Mouse (Mus musculus): ENCODE results near the gene Casp2. TPM values are rescaled to one million over a fixed set of nuclear protein-coding genes. Genes with fewer than 3 reads are reported as not detected.

Gene Casp2
- polyA plus RNA-seq, 1 experiment, result 24.9 TPM

DNA sequence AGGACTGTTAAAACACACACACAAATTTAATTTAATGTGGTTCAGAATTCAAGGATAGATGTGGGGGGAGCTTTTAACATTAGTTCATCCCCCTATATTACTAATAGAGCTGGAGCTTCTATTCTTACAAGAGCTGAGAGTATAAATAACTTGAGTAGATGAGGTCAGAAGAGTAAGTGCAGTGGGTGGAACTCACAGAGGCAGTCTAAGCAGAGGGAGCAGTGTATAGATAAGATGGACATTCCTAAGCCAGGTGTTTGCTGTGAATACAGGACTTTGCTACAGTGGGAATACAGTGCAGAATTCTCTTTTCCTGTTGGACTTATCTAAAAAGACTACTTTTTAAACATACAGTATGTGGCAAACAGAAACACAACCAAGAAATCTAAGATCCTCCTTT lies 6.0 kb downstream of the Casp2 start:
- TF ChIP-seq CTCF (IDR thresholded peaks at IDR 0.05; ENCODE audit: borderline replicate concordance, insufficient read depth, low read length) (no peak), POLR2A (IDR thresholded peaks at IDR 0.05; ENCODE audit: low read depth, low read length) (no peak)
- H3K4me1 ChIP-seq (ENCODE audit: control insufficient read depth, insufficient read depth, low read length), result no peaks in the 10 kb centered on the region
- H3K27ac ChIP-seq (ENCODE audit: insufficient read depth, low read length), result no peak overlapping the region
- no peak overlapping the region for H3K4me3 ChIP-seq (ENCODE audit: insufficient read depth, low read length)

DNA sequence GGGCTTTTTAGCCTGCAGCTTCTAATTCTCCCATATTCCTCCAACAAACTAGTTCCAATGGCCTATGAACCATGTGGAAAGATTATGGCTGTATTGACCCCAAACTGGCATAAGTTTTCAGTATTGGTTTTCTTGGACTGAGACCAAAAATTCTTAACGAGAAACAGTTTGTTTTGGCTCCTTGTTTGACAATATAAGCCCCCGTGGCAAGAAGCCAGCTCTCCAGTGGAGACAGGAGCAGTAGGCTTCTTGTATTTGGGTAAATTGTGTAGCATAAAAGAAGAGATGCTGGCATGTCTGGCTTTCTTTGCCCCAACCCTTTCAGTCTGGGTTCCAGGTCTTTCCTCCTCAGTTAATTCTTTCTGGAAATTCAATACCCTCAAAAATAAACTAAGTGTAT lies 11.4 kb downstream of the Casp2 start:
- TF ChIP-seq POLR2A (IDR thresholded peaks at IDR 0.05; ENCODE audit: low read depth, low read length) (no peak), CTCF (IDR thresholded peaks at IDR 0.05; ENCODE audit: borderline replicate concordance, insufficient read depth, low read length) (no peak)
- Histone ChIP-seq H3K4me1 (ENCODE audit: control insufficient read depth, insufficient read depth, low read length) (no peaks in the 10 kb centered on the region), H3K4me3 (ENCODE audit: insufficient read depth, low read length) (no peak overlapping the region), H3K27ac (ENCODE audit: insufficient read depth, low read length) (no peak overlapping the region)

DNA sequence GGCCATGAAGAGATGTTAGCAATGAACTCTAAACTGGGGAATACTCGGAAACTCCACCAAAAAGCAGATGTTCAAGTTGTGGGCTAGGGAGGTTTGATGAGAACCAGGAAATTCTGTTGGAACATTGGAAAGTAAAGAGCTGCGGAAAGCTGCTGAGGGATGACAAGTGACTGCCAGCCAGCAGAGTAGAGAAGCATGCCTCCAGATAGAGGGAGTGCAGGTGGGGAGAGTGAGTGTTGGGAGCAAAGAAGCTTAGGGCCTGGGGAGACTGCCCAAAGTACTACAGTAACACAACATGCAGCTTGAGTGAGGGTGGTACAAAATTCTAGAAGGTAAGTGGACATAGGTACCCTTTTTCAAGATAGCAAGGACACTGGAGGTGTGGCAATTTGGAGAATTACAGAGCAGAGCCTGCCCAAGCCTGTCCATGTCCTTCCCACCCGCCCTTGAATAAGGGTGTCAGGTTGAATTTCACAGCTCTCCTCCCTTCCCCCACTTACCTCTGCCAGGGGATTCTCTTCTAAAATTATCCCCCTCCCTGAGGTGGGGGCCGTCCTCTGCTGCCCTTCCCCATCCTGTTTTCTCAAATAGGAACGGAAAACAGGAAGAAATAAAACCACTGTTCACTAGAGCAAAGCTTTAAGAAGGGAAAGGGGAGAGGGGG lies 18.2 kb downstream of the Casp2 start:
- TF ChIP-seq POLR2A (IDR thresholded peaks at IDR 0.05; ENCODE audit: low read depth, low read length), result no peak
- TF ChIP-seq CTCF (IDR thresholded peaks at IDR 0.05; ENCODE audit: borderline replicate concordance, insufficient read depth, low read length), result no peak
- H3K27ac ChIP-seq (ENCODE audit: insufficient read depth, low read length), result no peak overlapping the region

DNA sequence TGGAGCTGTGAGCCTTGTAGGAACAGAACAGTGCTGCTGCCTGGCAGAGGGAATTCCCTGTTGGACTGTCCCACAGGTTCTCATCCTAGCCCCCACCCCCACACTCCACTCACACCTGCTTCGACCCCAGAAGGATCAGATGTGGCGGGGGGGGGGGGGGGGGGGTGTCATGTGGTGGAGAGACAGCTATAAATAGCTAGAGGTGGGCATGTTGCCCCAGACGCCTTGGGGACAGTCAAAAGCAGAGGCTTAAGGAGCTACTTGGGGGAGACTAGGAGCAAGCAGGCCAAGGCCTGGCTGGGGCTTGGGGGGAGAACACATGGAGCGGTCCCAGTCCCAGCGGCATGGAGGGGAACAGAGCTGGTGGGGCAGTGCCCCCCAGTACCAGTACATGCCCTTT lies 21.7 kb downstream of the Casp2 start, which contains the start of gene Clcn1:
TSS of gene Clcn1 (plus strand) at position 238 of the 400 bp plus-strand sequence.
- H3K4me3 ChIP-seq (ENCODE audit: insufficient read depth, low read length), result no peak within 1 kb of the TSS
- H3K4me1 ChIP-seq (ENCODE audit: control insufficient read depth, insufficient read depth, low read length), result no peaks in the 10 kb centered on the region
- no peak within 1 kb of the TSS for H3K27ac ChIP-seq (ENCODE audit: insufficient read depth, low read length)
- TF ChIP-seq CTCF (IDR thresholded peaks at IDR 0.05; ENCODE audit: borderline replicate concordance, insufficient read depth, low read length) (no peak), POLR2A (IDR thresholded peaks at IDR 0.05; ENCODE audit: low read depth, low read length) (no peak)

More for the DNA sequence above, 18.2 kb downstream of the Casp2 start:
- Histone ChIP-seq H3K4me1 (ENCODE audit: control insufficient read depth, insufficient read depth, low read length) (no peaks in the 10 kb centered on the region), H3K4me3 (ENCODE audit: insufficient read depth, low read length) (no peak overlapping the region)

DNA sequence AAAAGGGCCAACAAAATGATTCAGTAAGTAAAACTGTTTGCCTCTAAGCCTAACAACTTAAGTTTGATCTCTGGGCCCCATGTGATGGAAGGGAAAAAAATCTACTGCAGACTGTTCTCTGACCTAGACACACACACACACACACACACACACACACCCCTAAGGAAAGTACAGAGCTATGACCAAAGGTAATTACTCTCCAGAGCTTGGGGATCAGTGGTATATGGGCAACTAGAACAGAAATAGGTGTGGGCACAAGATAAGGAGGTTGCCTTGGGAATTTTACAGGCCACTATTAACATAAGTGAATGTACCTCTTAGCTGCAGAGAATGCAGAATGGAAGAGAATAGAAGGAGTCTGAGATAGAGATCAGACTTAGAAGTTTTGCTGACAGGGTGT lies 22.8 kb downstream of the Casp2 start:
- Histone ChIP-seq H3K4me1 (ENCODE audit: control insufficient read depth, insufficient read depth, low read length) (no peaks in the 10 kb centered on the region), H3K27ac (ENCODE audit: insufficient read depth, low read length) (no peak overlapping the region)

DNA sequence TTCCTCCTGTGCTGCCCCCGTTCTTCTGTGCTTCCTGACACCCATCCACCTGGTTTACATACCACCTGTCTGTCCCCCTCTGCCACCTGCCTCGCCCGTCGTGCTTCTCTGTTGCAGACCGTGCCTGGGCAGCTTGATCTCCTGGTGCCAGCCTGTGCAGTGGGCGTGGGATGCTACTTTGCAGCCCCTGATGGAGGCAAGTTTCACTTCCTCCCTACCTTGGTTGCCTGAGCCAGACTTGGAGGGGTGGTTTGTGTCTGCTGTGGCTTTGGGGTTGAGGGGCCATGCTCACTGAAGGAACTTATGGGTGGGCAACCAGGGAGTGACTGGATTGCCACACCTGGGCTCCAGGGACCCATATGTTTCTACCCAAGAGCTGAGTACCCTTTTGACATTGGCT lies 28.5 kb downstream of the Casp2 start:
- no peak overlapping the region for H3K27ac ChIP-seq (ENCODE audit: insufficient read depth, low read length)
- TF ChIP-seq POLR2A (IDR thresholded peaks at IDR 0.05; ENCODE audit: low read depth, low read length) (no peak), CTCF (IDR thresholded peaks at IDR 0.05; ENCODE audit: borderline replicate concordance, insufficient read depth, low read length) (no peak)
- no peak overlapping the region for H3K4me3 ChIP-seq (ENCODE audit: insufficient read depth, low read length)
- peaks cover 19% of the 10 kb centered on the region for H3K4me1 ChIP-seq (ENCODE audit: control insufficient read depth, insufficient read depth, low read length)

More for the DNA sequence above, 22.8 kb downstream of the Casp2 start:
- no peak overlapping the region for H3K4me3 ChIP-seq (ENCODE audit: insufficient read depth, low read length)
- TF ChIP-seq POLR2A (IDR thresholded peaks at IDR 0.05; ENCODE audit: low read depth, low read length) (no peak), CTCF (IDR thresholded peaks at IDR 0.05; ENCODE audit: borderline replicate concordance, insufficient read depth, low read length) (no peak)

GRCm38 (mm10) chr6:42295549-42296094 lies 30.8 kb downstream of the Casp2 start:
- no peak for TF ChIP-seq POLR2A (IDR thresholded peaks at IDR 0.05; ENCODE audit: low read depth, low read length)
- no peak for TF ChIP-seq CTCF (IDR thresholded peaks at IDR 0.05; ENCODE audit: borderline replicate concordance, insufficient read depth, low read length)
- peaks cover 27% of the 10 kb centered on the region for H3K4me1 ChIP-seq (ENCODE audit: control insufficient read depth, insufficient read depth, low read length)
- no peak overlapping the region for H3K4me3 ChIP-seq (ENCODE audit: insufficient read depth, low read length)
- H3K27ac ChIP-seq (ENCODE audit: insufficient read depth, low read length), result peak overlapping the region; percentile 16

DNA sequence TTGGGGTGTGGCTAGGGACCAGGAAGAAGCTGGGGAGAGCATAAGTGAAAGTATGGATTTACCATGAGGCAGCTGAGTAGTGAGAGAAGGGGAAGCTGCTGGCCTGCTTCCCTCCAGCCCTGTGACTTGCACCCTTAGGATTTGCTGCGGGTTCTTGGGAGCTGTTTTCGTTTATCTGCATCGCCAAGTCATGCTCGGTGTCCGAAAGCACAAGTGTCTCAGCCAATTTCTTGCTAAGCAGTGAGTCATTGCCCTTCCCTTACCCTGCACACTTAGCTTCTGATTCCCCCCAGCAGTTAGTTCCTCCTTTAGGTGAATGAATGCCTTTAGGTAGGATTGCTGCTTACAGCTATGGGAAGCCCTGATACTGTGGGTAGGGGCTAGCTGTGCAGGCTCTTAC lies 34.6 kb downstream of the Casp2 start:
- H3K4me3 ChIP-seq (ENCODE audit: insufficient read depth, low read length), result no peak overlapping the region
- no peak for TF ChIP-seq POLR2A (IDR thresholded peaks at IDR 0.05; ENCODE audit: low read depth, low read length)
- TF ChIP-seq CTCF (IDR thresholded peaks at IDR 0.05; ENCODE audit: borderline replicate concordance, insufficient read depth, low read length), result no peak
- peak overlapping the region; percentile 39 for H3K27ac ChIP-seq (ENCODE audit: insufficient read depth, low read length)
- H3K4me1 ChIP-seq (ENCODE audit: control insufficient read depth, insufficient read depth, low read length), result peaks cover 27% of the 10 kb centered on the region

DNA sequence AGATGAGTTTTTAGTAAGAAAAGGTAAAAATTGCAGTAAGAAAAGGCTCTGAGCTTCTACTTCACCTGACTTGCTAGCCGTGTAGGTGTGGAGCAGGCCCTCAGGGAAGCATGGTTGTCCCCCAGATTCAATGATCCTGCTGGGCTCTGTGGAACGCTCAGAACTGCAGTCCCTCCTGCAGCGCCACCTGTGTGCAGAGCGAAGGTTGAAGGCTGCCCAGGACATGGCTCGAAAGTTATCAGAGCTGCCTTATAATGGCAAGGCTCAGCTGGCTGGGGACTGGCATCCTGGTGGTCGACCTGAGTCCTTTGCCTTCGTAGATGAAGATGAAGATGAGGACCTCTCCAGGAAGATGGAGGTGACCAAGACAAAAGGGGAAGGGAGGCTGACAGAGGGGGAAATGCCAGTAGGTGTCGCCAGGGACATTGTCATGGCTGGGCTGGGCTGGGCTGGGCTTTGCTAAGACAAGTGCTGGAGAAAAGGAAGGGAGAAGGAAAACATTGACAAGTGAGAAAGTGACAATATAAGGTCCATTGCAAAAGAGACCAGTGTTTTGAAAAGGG lies 45.1 kb downstream of the Casp2 start:
- Histone ChIP-seq H3K4me3 (ENCODE audit: insufficient read depth, low read length) (no peak overlapping the region), H3K27ac (ENCODE audit: insufficient read depth, low read length) (no peak overlapping the region), H3K4me1 (ENCODE audit: control insufficient read depth, insufficient read depth, low read length) (no peaks in the 10 kb centered on the region)
- TF ChIP-seq CTCF (IDR thresholded peaks at IDR 0.05; ENCODE audit: borderline replicate concordance, insufficient read depth, low read length), result peak; percentile 37; the same call in 1 of the 2 replicates
- TF ChIP-seq POLR2A (IDR thresholded peaks at IDR 0.05; ENCODE audit: low read depth, low read length), result no peak

DNA sequence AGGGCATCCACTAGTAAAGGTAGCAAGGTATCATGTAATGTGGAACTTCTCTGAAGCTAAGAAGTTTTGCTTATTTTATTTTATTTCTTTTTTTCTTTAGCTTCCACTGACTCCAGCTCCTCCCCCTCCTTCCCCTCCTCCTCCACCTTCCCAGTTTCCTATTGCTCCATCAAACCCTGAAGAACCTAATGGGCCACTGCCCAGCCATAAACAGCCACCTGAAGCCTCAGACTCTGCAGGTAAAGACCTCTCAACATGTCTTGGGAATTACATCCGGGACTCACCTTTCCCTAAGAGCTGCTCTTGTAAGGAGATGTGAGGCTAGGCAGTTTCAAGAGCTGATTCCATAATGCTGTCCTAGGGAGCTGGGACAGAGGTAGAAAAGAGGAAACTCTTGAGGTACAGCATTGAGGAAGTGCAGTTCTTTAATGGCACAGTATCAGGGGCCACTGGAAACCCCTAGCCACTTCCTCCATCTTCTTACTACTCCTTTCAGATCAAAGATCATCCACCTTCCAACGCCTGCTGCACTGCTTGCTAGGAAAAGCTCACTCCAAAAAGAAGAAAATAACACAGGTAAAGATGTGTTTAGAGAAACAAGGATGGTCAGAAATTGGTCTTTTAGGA lies 45.8 kb downstream of the Casp2 start:
- Histone ChIP-seq H3K4me1 (ENCODE audit: control insufficient read depth, insufficient read depth, low read length) (no peaks in the 10 kb centered on the region), H3K27ac (ENCODE audit: insufficient read depth, low read length) (no peak overlapping the region), H3K4me3 (ENCODE audit: insufficient read depth, low read length) (no peak overlapping the region)
- TF ChIP-seq POLR2A (IDR thresholded peaks at IDR 0.05; ENCODE audit: low read depth, low read length), result no peak
- no peak for TF ChIP-seq CTCF (IDR thresholded peaks at IDR 0.05; ENCODE audit: borderline replicate concordance, insufficient read depth, low read length)
